Mouse (Mus musculus): ENCODE results near the gene Gpr39.

Gene Gpr39

DNA sequence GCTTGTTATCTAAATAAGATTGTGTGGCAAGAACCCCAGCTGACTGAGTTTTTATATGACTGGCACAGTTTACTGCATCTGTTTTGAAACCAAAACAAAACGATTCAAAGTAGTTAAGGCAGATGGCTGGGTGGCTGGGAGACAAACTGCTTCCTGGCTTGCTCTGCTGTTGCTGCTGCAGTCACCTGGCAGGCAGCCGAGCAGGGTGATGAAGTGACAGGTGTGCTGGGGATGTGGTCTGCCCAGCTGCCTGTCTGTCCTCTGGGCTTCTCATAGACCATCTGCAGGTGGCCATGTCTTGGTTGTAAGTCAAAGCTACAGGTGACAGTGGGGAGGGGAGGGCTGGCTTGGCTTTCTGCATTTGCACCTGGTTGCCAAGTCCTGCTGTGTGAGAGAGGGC lies 131.6 kb downstream of the Gpr39 start:
- DNase-seq (ENCODE audit: low read depth, low spot score): no peak

DNA sequence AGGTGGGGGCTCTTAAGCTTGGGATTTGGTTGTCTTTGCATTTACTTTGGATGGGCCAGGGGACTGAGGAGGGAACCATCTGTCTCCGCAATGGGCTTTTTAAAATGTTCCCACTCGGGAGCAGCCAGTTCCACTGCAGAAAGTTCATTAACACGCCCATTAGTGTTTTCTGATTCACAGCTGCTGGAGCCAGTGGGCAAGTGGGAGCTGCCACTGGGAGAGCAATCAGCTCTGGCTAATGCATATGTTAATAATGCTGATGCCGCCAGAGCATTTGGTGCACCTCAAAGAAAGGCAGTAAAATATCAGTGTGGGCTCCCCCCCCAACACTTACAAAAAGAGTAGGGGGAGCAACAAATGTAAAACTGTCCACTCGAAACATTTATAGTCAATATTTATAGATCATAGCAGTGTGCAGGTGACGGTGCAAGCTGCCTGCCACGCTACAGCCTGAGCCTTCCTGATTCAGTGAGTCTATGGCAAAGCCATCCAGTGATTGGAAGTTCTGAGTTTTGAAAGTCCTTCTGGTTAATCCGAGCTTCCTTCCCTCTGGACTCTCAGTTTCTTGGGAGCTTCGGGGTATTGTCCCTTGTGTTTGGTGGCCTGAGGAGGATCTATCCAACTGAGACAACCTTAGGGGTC lies 136.5 kb downstream of the Gpr39 start:
- DNase-seq (ENCODE audit: low read depth, low spot score): no peak

DNA sequence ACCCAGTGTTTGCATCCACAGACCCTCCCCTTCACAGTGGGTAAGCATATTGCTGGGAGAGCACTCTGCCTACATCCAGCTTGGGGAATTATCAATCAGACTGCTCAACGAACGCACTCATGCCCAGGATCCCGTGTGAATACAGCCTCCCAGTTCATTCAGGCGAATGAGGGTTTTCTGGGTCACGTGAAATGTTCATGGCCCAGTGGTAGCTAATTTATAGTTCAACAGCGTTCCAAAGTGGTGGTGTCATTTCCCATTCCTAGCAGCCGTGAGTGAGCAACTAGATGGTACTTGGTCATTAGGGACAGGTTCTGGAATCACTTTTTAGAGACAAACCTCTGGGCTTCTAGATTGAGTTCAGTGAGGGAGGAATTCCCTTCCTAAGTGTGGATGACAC lies 144.3 kb downstream of the Gpr39 start:
- no peak for DNase-seq (ENCODE audit: low read depth, low spot score)

DNA sequence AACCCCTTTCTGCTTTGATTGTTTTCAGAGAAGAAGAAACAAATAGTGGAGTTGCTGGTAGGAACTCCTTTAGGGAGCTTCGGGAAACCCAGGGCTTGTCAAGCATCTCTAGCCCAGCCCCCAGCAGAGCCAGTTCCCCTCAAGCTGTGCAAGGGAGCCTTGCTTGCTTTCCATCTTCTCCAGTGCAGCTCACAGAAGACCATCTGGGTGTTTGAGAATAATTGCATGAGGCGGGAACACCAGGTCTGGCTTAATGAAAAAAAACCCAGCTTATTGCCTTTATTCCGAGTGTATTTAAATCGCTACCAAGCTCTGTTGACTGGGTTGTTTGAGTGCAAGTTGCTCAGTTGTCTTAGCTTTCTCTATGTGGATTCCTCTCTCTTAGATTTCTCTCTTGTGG lies 146.8 kb downstream of the Gpr39 start:
- no peak for DNase-seq (ENCODE audit: low read depth, low spot score)

DNA sequence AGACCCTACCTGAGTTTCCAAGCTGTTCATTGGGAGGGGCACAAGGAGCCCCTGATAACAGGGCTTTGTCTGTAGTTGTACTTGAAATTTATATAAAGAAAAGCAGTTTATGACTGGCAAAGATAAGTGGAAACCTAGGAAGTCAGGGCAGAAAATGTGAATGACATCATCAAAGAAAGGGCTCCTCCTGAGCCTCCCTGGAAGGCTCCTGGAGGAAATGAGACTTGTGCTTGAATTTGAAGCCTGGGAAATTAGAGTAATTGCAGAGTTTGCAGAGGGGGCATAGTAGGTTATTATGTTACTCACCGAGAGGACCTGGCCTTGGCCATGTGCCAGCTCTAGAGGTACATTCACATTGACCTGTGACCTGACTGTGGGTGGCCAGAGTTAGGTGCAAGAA lies 160.7 kb downstream of the Gpr39 start:
- DNase-seq (ENCODE audit: low read depth, low spot score): no peak

DNA sequence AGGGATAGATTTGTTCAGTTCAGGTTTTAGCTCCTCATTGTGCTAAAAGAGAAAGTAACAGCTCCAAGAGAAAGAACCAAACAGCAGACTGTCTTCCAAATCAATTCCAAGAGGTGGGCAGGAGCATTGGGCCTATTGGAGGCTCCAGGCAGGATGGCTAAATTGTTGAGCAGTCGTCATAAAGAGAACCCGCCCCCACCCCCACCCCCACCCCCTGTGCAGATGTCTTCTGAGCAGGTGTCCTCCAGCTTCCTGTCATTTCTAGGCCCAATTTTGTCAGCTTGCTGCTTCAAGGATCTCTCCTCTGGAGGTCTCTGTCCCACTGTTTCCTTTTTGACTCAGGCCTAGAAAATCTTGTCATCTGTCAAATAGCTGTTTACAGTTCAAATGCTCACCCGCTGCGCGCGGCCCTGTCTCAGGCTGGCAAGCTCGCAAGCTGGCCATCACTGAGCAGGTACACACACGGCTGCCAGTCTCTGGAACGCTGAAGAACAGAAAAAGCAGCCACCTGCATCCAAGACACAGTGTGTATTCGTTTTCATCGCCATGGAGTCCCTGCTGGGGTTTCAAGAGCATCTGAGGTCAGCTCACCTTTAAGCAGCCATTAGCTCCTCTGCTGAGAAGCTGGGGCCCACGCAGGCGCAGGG lies 163.1 kb downstream of the Gpr39 start:
- no peak for DNase-seq (ENCODE audit: low read depth, low spot score)

DNA sequence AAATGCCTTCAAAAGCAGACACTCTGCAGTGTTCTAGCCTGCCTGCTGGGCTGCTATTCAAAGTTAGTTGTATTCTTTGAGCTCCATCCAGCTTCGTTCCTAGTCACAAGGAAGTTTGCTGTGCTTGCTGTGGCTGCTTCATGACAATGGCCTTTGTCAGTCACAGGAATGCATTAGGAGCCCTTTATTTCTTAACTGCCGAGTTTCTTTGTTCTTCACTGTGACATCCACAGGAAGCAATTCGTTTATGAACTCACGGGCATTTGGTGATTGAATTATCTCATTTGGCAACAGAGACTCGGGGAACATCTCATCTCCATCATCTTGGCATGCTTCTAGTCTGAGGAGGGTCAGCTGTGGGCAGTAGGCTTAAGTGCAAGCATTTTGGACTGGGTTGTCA lies 177.9 kb downstream of the Gpr39 start:
- no peak for DNase-seq (ENCODE audit: low read depth, low spot score)

DNA sequence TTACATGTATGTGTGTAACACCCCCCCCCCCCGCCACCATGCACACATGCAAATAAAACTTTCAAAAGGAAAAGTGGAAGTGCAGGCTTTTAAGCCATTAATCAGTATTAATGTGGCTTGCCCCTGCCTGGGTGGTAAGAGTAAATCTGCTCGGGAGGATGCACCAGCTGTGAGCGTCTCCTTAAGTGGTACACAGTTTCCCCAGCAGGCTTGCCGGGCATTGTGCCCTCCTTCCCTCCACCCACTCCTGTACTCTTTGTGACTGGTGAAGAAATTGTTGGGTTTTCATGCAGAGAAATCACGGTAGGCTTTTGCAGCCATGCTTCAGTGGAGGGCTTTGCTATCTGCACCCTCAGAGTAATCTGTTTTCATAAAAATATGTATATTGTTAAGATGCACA lies 181.8 kb downstream of the Gpr39 start:
- DNase-seq (ENCODE audit: low read depth, low spot score): no peak

DNA sequence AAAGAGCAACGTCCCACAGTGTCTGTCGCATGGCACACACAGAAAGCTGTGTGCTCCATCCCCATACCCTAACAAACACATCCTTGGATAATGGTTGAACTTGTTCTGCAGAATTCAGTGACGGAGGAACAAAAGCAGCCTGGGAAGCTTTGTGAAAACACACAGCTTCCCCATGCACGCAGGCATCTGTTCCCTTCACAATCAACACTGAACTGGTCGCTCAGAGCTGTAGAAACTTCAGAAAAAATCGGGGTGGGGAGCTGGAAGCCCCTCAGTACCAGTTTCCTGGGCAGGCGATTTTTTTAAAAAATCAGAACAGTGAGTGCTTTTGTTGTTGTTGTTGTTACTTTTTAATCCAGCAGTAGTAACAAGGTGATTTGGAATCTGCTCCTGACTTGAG lies 193.3 kb downstream of the Gpr39 start:
- DNase-seq (ENCODE audit: low read depth, low spot score): no peak

DNA sequence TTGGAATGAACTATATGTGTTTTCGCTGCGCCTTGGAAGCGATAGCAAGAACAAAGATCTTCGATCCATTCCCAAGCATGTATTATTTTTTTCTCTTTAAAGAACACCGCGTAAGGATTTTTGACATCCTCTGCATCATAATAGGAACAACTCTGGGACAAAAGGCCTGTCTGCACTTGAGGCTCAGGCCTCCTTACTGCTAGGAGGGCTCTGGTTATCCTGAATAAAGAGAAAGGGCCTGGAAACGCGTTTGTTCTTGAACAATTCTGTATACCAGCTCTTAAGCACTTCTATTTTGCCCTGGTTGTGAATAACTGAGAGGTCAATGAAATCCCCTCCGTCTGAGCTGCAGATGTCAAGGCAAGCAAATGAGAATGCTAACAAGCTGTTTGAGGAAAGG lies 216.4 kb downstream of the Gpr39 start:
- DNase-seq (ENCODE audit: low read depth, low spot score): no peak

DNA sequence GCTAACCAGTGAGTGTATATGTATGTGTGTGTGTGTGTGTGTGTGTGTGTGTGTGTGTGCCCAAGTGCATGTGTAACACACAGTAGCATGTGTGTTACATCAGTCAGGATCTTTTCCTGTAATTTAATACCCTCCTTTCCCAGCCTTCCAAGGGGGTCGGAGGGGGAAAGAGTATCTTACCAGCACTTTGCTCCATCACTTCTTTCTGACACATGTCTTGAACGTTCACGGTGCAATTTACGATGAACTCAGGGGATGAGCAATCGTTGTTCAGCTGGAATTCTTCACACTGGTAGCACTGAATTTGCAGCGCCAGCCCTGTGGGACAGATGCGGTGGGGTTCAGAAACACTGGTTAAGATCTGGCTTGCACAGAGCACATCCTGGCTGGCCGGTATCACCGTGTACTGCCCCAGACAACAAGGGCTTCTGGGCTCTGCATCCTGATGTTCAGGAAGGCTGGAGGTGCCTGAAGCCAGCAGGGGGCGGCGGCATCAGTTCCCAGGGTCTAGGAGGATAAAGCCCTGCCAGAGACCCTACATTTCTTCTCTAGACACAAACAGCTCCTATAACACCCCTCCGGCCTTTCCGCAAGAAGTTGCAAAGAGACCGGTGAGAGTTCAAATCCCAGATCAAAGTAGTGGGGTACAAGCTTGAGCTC lies 233.5 kb downstream of the Gpr39 start:
- no peak for DNase-seq (ENCODE audit: low read depth, low spot score)

DNA sequence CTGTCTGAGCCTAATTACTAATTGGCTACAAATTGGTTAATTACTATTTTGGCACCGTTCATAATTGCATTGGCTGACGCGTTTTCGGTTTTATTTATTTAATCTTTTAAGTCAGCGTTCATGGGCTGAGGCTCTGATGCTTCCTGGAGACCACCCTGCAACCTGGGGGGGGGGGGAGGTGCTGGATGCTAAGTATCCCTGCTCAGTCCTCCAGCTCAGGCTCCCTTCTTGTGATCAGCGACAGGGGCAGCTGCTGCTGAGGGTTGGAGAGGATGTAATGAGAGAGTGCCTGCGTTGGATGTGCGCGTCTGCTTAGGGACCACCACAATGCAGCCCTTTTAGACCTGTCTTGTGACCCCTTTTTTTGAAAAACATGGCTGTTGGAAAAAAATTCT lies 234.1 kb downstream of the Gpr39 start:
- no peak for DNase-seq (ENCODE audit: low read depth, low spot score)

DNA sequence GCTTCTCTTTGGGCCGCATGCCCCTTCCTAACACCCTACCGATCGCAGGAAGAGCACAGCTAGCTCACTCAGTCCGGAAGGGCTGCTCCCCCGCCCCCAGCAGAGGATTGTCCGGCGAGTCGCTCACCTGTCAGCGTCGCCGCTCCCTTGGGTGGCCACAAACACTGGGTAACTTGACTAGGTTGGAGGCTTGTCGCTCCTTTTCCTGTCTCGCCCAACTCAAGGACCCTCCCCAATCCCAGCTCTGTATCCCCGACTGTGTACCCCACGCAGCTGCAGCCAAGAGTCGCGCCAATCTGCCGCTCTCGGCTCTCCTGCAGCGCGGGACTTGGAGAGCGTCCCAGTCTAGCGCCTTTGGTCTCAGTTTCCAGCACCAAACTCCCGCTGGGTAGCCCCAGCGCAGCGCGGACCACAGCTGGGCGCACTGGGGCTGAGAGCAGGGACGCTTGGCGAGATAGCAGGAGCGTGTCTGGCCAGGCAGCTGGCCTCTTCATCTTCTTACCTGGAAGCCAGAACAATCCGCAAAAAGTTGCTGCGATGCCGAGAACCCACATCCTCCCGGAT lies 234.6 kb downstream of the Gpr39 start:
- DNase-seq (ENCODE audit: low read depth, low spot score): no peak

DNA sequence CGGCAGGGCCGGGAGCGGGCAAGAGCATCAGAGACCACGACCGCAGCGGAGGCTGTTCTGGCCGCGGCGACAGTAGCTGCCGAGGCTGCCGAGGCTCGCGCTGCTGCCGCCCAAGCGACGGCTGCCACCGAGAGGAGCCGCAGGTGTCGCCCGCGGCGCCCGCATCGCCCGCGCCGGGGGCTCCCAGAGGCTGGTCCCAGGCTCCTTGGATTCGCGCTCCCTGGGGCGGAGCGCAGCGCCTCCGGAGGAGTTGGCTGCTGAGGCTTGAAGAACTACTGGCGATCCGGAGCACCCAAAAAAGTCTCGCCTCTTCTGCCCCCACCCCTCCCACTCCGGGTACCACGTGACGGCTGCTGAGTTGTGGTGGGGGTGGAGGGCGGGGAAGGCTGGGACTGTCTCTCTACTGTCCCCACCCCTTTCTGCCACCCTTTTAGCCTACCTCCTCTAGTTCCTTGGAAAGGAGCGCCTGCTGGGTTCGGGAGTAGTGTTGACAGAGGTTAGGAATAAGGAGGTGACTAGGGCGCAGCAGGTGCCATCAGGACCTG lies 235.2 kb downstream of the Gpr39 start:
- DNase-seq (ENCODE audit: low read depth, low spot score): no peak

DNA sequence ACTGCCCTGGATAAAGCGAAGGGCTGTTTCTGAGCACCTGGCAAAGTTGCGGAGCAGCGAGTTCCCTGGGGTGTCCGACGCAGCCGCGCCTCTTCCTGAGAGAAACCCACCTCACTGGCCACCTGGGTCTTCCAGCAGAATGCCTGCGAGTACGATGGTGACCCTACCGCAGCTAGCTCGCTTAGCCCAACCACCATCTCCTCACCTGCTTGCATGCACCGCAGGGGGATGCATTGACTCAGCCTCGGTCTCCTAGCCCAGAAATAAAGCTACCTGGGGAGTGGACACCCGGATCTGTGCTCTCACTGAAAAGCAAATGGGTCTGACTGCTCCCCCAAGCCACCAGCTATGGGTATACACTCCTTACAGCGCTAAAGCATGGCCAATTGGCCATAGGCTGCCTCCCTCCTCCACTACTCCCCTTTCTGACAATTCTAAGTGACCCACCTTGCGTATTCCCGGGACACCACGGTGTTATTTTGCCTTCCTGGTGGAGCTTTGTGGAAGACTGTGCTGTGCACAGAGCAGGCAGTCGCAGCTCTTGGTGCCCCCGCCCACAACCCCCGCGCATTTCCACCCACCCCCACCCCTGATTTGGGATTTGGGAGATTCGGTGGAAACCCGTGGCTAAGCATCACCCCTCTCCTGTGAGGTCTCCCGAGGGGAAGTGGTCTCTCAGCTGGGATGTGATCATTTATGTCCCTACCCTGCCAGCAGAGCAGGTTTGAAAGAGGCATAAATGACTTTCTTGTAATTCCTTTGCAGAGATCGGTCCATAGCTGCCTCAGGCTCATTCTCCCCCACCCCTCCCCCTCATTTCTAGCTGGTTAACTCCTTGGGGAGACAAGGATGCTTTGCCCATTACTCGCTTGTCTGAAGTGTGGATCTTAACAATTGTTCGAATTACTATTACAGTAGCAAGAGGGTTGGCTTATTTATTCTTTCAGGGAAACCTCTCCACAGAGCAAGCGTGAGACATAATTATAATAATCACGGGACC lies 236.1 kb downstream of the Gpr39 start, which contains the start of gene Lypd1:
Gene Lypd1, minus strand, starts transcription at position 501 of the 1,000 bp plus-strand sequence.
- no peak for DNase-seq (ENCODE audit: low read depth, low spot score)

DNA sequence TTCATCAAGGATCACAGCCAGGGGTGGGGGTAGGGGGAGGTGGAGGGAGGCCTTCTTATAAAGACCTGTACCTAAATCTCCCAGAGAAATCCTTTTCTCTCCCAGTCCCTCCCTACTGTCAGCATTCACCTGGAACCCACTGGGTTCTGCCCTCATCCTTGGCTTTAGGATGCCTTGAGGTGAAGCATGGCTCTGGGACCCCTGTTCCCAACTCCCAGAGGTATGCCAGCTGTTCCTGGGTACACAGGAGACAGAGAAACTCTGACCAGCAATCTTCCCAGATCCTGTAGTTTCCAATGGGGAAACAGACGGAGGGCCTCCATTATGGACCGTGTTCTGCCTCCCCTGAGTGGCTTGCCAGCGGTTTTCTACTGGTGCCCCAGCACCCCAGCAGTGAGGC lies 243.9 kb downstream of the Gpr39 start:
- DNase-seq (ENCODE audit: low read depth, low spot score): no peak

DNA sequence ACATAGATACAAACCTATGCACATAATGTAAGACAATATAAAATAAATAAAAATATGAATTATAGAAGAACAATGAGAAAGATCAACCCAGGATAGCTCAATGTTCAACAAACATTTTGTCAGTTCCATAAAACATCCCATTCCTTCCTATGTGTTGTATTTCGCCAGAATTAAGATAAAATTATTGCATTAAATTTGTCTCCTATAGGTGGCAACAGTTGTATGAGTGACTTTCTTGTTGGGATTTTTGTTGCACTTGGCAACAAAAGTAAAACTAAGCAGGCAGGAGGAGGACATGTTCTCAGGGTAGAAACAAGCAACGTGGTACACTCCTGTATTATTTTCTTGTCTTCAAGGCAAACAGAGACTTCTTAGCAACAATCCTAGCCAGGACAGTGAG lies 246.3 kb downstream of the Gpr39 start:
- no peak for DNase-seq (ENCODE audit: low read depth, low spot score)

All from c-Kit-negative CD71-positive TER-119-positive erythroid progenitor cells, embryonic 14.5 days (primary cell).